Mouse (Mus musculus) CH12.LX (cell line): ENCODE data around the gene Ankzf1.

Source experiments
- E2F4 ChIP-seq: IDR thresholded peaks from 2 replicates; pipeline ENCODE4 v1.6.1; 2011; ENCODE audit warnings: low read depth, low read length, improper control_type of control experiment; ENCODE audit not compliant: insufficient replicate concordance
- EP300 ChIP-seq: IDR thresholded peaks from 2 replicates; pipeline ENCODE4 v1.6.1; 2011; ENCODE audit warnings: low read length, improper control_type of control experiment
- MEF2A ChIP-seq: IDR thresholded peaks from 2 replicates; pipeline ENCODE4 v1.6.1; 2014; ENCODE audit warnings: low read depth, mild to moderate bottlenecking, inconsistent platforms, low read length, improper control_type of control experiment, borderline replicate concordance
- SIN3A ChIP-seq: IDR thresholded peaks from 2 replicates; pipeline ENCODE4 v1.6.1; 2012; ENCODE audit warnings: low read length, improper control_type of control experiment, inconsistent platforms
- USF1 ChIP-seq: IDR thresholded peaks from 2 replicates; pipeline ENCODE4 v1.6.1; 2014; ENCODE audit warnings: low read depth, mild to moderate bottlenecking, inconsistent platforms, low read length, improper control_type of control experiment

GRCm38 (mm10) chr1:75201236-75201635 lies 9.3 kb downstream of the Ankzf1 start:
- TF ChIP-seq EP300, result no peak
- TF ChIP-seq USF1, result no peak
- TF ChIP-seq E2F4, result no peak
- no peak for TF ChIP-seq MEF2A
- no peak for TF ChIP-seq SIN3A
